ENCODE assay signal across 24 mouse cellular contexts in genomic region chr8:122238731-122239130, GRCm38 (mm10). TPM values are rescaled to one million over a fixed set of nuclear protein-coding genes. Genes with fewer than 3 reads are reported as not detected.
DNase-seq lines count a peak whose midpoint lies in the region; ATAC-seq and TF ChIP-seq lines count a peak whose summit lies in the region.
"Had no signal": no experiment of that assay in that cellular context is flagged by ENCODE, and none has a peak within 500 bp of the region (broad histone marks: within the 10 kb centered on the region; RNA-seq: fewer than 3 reads in every experiment).

No protein-coding gene starts in this region.

- H3K9me3 ChIP-seq in heart, postnatal 0 days (replicated peaks; ENCODE audit: control insufficient read depth, low read length): no peaks in the 10 kb centered on the region
- H3K9me3 ChIP-seq: forebrain, embryonic 13.5 days; G1E; hindbrain, embryonic 13.5 days; liver, embryonic 13.5 days had no signal

- H3K9ac ChIP-seq in heart, adult 2 months (ENCODE audit: low read depth, low read length): peak overlapping the region; percentile 22; the same call in 1 of the 2 replicates
- no peak overlapping the region for H3K9ac ChIP-seq in heart, postnatal 0 days (replicated peaks; ENCODE audit: low read depth, low read length)
- H3K9ac ChIP-seq: forebrain, embryonic 13.5 days; hindbrain, embryonic 13.5 days; liver, embryonic 13.5 days had no signal

- no peaks in the 10 kb centered on the region for H3K36me3 ChIP-seq in heart, adult 2 months (ENCODE audit: control insufficient read depth, insufficient read depth, low read length)
- H3K36me3 ChIP-seq in heart, postnatal 0 days (replicated peaks; ENCODE audit: control insufficient read depth, insufficient read depth, low read length): no peaks in the 10 kb centered on the region
- H3K36me3 ChIP-seq: G1E; hindbrain, embryonic 13.5 days; liver, embryonic 13.5 days had no signal

- H3K79me2 ChIP-seq in heart, adult 2 months (replicated peaks; ENCODE audit: control insufficient read depth, insufficient read depth, low read length): no peaks in the 10 kb centered on the region

- WGBS in heart, adult 2 months: 69% methylated on average over 8 of the region's 8 CpGs
- WGBS in heart, postnatal 0 days: 64% methylated on average over 8 of the region's 8 CpGs

- H3K27me3 ChIP-seq in heart, adult 2 months (ENCODE audit: control insufficient read depth, insufficient read depth, low read length): no peaks in the 10 kb centered on the region
- H3K27me3 ChIP-seq in heart, postnatal 0 days (ENCODE audit: control insufficient read depth, insufficient read depth, low read length): no peaks in the 10 kb centered on the region
- H3K27me3 ChIP-seq: forebrain, embryonic 13.5 days had no signal

- no peak for TF ChIP-seq POLR2A in heart, adult 2 months (IDR thresholded peaks at IDR 0.05; ENCODE audit: insufficient read depth, low read depth, low read length)

- DNase-seq in heart, adult 2 months: no peak
- no peak for DNase-seq in heart, adult 9 months (ENCODE audit: low spot score in 2 of 2)
- no peak for DNase-seq in heart, postnatal 0 days (ENCODE audit: low spot score)
- no peak for DNase-seq in heart, postnatal 10 days
- peak; percentile 21 to 36 for DNase-seq in urinary bladder, adult 18-20 months (ENCODE audit: low spot score in 2 of 2)
- DNase-seq in urinary bladder, postnatal 10 days (ENCODE audit: low spot score): no peak
- DNase-seq in cerebellum, adult 9-11 months: no peak
- DNase-seq: adrenal gland, adult 8-10 months; cerebellum, adult 2 months; cerebellum, postnatal 25 days; kidney, adult 8-10 months; kidney, postnatal 4 days; layer of hippocampus, postnatal 36 days; left cerebral cortex, postnatal 4 days; liver, embryonic 13.5 days; midbrain, embryonic 14.5 days; right cerebral cortex, adult 18-20 months; spleen, adult 18-20 months had no signal

- ATAC-seq in heart, postnatal 0 days (ENCODE audit: insufficient read depth, low read depth): no peak
- ATAC-seq: forebrain, embryonic 13.5 days; intestine, embryonic 16.5 days had no signal

- TF ChIP-seq CTCF in heart, adult 2 months (IDR thresholded peaks at IDR 0.05): no peak
- no peak for TF ChIP-seq CTCF in heart, postnatal 0 days (IDR thresholded peaks at IDR 0.05; ENCODE audit: low read depth)

- H3K4me2 ChIP-seq in heart, postnatal 0 days (ENCODE audit: low read depth, low read length): peak overlapping the region; percentile 7; the same call in 1 of the 2 replicates
- H3K4me2 ChIP-seq: forebrain, embryonic 13.5 days; hindbrain, embryonic 13.5 days; liver, embryonic 13.5 days had no signal

- peak overlapping the region; percentile 79 for H3K27ac ChIP-seq in heart, adult 2 months
- H3K27ac ChIP-seq in heart, postnatal 0 days (ENCODE audit: low read depth): peak overlapping the region; percentile 82
- H3K27ac ChIP-seq: forebrain, embryonic 13.5 days; hindbrain, embryonic 13.5 days; kidney, postnatal 0 days; liver, embryonic 13.5 days; macrophage had no signal

- no peak overlapping the region for H3K4me3 ChIP-seq in heart, adult 2 months
- no peak overlapping the region for H3K4me3 ChIP-seq in heart, postnatal 0 days (ENCODE audit: low read depth, low read length)
- H3K4me3 ChIP-seq: forebrain, embryonic 13.5 days; hindbrain, embryonic 13.5 days; liver, embryonic 13.5 days had no signal

- intact Hi-C loops in heart, adult 2 months (cut with DNase I): no loop called here
- intact Hi-C loops in heart, postnatal 10 days (cut with DNase I): no loop called here

- TF ChIP-seq EP300 in heart, adult 2 months (IDR thresholded peaks at IDR 0.05; ENCODE audit: insufficient read depth, low read depth, low read length): no peak
- TF ChIP-seq EP300 in heart, postnatal 0 days (IDR thresholded peaks at IDR 0.05; ENCODE audit: low read depth): no peak

- peaks cover 6% of the 10 kb centered on the region for H3K4me1 ChIP-seq in heart, adult 2 months (ENCODE audit: control insufficient read depth, insufficient read depth, low read length)
- peaks cover 35% of the 10 kb centered on the region for H3K4me1 ChIP-seq in heart, postnatal 0 days (ENCODE audit: control insufficient read depth, insufficient read depth)
- H3K4me1 ChIP-seq: forebrain, embryonic 13.5 days; liver, embryonic 13.5 days had no signal

RNA-seq across cellular contexts. Expression of gene Zfpm1, which starts 43.2 kb away (rescaled TPM):
- 10 to 100 TPM; 21.2 to 24.6 TPM for total RNA-seq in heart, adult 2 months (2021)
- polyA plus RNA-seq in heart, adult 2 months (2012; rRNA removed): 20.0 and 20.9 TPM in 2 replicates
- total RNA-seq in heart, postnatal 0 days (2014; rRNA removed; ENCODE audit: low replicate concordance): 28.4 and 45.3 TPM in 2 replicates
- polyA plus RNA-seq in heart, postnatal 0 days (2015; fragmentation: Nextera tagmentation; extraction: Ambion mirVana): 2.3 and 2.5 TPM in 2 replicates
- total RNA-seq in heart, postnatal 10 days (2021): 10 to 100 TPM; 35.3 to 38.0 TPM

Comparison
In these comparisons a context has a peak if more than half of its experiments do, and no peak if none do; other contexts are left out.
1. DNase-seq: peak in urinary bladder, adult 18-20 months (2 of 2); none in heart, adult 2 months (0 of 2), heart, adult 9 months (0 of 2), heart, postnatal 0 days (single experiment), heart, postnatal 10 days (0 of 2), urinary bladder, postnatal 10 days (single experiment) and cerebellum, adult 9-11 months (single experiment).